19 mouse cellular contexts compared by ENCODE assay signal in genomic region chr7:81841439-81841838, GRCm38 (mm10). TPM values are rescaled to one million over a fixed set of nuclear protein-coding genes. Genes with fewer than 3 reads are reported as not detected.
DNase-seq lines count a peak whose midpoint lies in the region; ATAC-seq and TF ChIP-seq lines count a peak whose summit lies in the region.
"Had no signal": no experiment of that assay in that cellular context is flagged by ENCODE, and none has a peak within 500 bp of the region (broad histone marks: within the 10 kb centered on the region; RNA-seq: fewer than 3 reads in every experiment).

No protein-coding gene starts in this region.

- H3K36me3 ChIP-seq in heart, adult 2 months (ENCODE audit: control insufficient read depth, insufficient read depth, low read length): no peaks in the 10 kb centered on the region
- H3K36me3 ChIP-seq in heart, embryonic 11.5 days (ENCODE audit: control insufficient read depth, insufficient read depth, low read length): no peaks in the 10 kb centered on the region
- no peaks in the 10 kb centered on the region for H3K36me3 ChIP-seq in stomach, postnatal 0 days (ENCODE audit: control insufficient read depth, insufficient read depth, low read length)
- H3K36me3 ChIP-seq: embryonic facial prominence, embryonic 10.5 days had no signal

- H3K27me3 ChIP-seq in heart, adult 2 months (ENCODE audit: control insufficient read depth, insufficient read depth, low read length): no peaks in the 10 kb centered on the region
- H3K27me3 ChIP-seq in heart, embryonic 11.5 days (ENCODE audit: control insufficient read depth, insufficient read depth, low read length): no peaks in the 10 kb centered on the region
- H3K27me3 ChIP-seq in stomach, postnatal 0 days (ENCODE audit: control insufficient read depth, insufficient read depth, low read length): no peaks in the 10 kb centered on the region
- H3K27me3 ChIP-seq: CH12.LX had no signal

- H3K4me3 ChIP-seq in heart, adult 2 months: no peak overlapping the region
- no peak overlapping the region for H3K4me3 ChIP-seq in heart, embryonic 11.5 days (ENCODE audit: low read depth, low read length)
- no peak overlapping the region for H3K4me3 ChIP-seq in left cerebral cortex, adult 2 months
- no peak overlapping the region for H3K4me3 ChIP-seq in stomach, postnatal 0 days (ENCODE audit: low read depth, low read length)
- H3K4me3 ChIP-seq: embryonic facial prominence, embryonic 10.5 days had no signal

- peak; percentile 53 for DNase-seq in adrenal gland, adult 2 months
- no peak for DNase-seq in adrenal gland, adult (ENCODE audit: inconsistent age in 2 of 2, low spot score in 1 of 2)
- peak; percentile 52 to 71 for DNase-seq in heart, adult 2 months
- DNase-seq in left cerebral cortex, adult 2 months (ENCODE audit: extremely low spot score in 1 of 2, low spot score in 2 of 2): no peak
- no peak for DNase-seq in left cerebral cortex, postnatal 25 days (ENCODE audit: low spot score in 2 of 2)
- DNase-seq in stomach, postnatal 0 days (ENCODE audit: low spot score): peak; percentile 9
- no peak for DNase-seq in lung, postnatal 25 days (ENCODE audit: low spot score)
- DNase-seq: cerebellum, adult 9-11 months; right cerebral cortex, postnatal 4 days; thymus, postnatal 14 days had no signal

- no peak for TF ChIP-seq CTCF in heart, adult 2 months (IDR thresholded peaks at IDR 0.05)
- no peak for TF ChIP-seq CTCF in left cerebral cortex, adult 2 months (IDR thresholded peaks at IDR 0.05)
- no peak for TF ChIP-seq CTCF in stomach, postnatal 0 days (IDR thresholded peaks at IDR 0.05; ENCODE audit: low read depth)

- H3K9me3 ChIP-seq in heart, embryonic 11.5 days (replicated peaks; ENCODE audit: control insufficient read depth, low read length): no peaks in the 10 kb centered on the region
- no peaks in the 10 kb centered on the region for H3K9me3 ChIP-seq in stomach, postnatal 0 days (ENCODE audit: control insufficient read depth, low read length)
- H3K9me3 ChIP-seq: embryonic facial prominence, embryonic 10.5 days had no signal

- no peak overlapping the region for H3K9ac ChIP-seq in heart, adult 2 months (ENCODE audit: low read depth, low read length)
- H3K9ac ChIP-seq in heart, embryonic 11.5 days (ENCODE audit: low read depth, low read length): no peak overlapping the region
- no peak overlapping the region for H3K9ac ChIP-seq in stomach, postnatal 0 days (ENCODE audit: low read length)

- no peak for ATAC-seq in heart, embryonic 11.5 days (replicated peaks; ENCODE audit: insufficient number of reproducible peaks, low FRiP score, low TSS enrichment)
- ATAC-seq in stomach, postnatal 0 days (ENCODE audit: low FRiP score, low TSS enrichment): no peak

- no peak overlapping the region for H3K4me2 ChIP-seq in heart, embryonic 11.5 days
- H3K4me2 ChIP-seq in stomach, postnatal 0 days (replicated peaks; ENCODE audit: low read depth): no peak overlapping the region
- H3K4me2 ChIP-seq: liver, embryonic 11.5 days had no signal

- WGBS in heart, adult 2 months: 66% methylated on average over 6 of the region's 6 CpGs
- 71% methylated on average over 6 of the region's 6 CpGs for WGBS in heart, embryonic 11.5 days (ENCODE audit: insufficient replicate concordance)
- WGBS in stomach, postnatal 0 days: 81% methylated on average over 6 of the region's 6 CpGs

- H3K79me2 ChIP-seq in heart, adult 2 months (replicated peaks; ENCODE audit: control insufficient read depth, insufficient read depth, low read length): no peaks in the 10 kb centered on the region

- no peak for TF ChIP-seq EP300 in heart, adult 2 months (IDR thresholded peaks at IDR 0.05; ENCODE audit: insufficient read depth, low read depth, low read length)
- TF ChIP-seq EP300 in stomach, postnatal 0 days (optimal IDR thresholded peaks at IDR 0.05): no peak

- H3K27ac ChIP-seq in heart, adult 2 months: peak overlapping the region; percentile 71
- H3K27ac ChIP-seq in heart, embryonic 11.5 days (ENCODE audit: low read depth, low read length): no peak overlapping the region
- H3K27ac ChIP-seq in left cerebral cortex, adult 2 months: peak overlapping the region; percentile 76
- H3K27ac ChIP-seq in stomach, postnatal 0 days (replicated peaks): no peak overlapping the region
- H3K27ac ChIP-seq: embryonic facial prominence, embryonic 10.5 days had no signal

- H3K4me1 ChIP-seq in heart, adult 2 months (ENCODE audit: control insufficient read depth, insufficient read depth, low read length): peaks cover 1% of the 10 kb centered on the region
- peaks cover 3% of the 10 kb centered on the region for H3K4me1 ChIP-seq in heart, embryonic 11.5 days (ENCODE audit: control insufficient read depth, insufficient read depth, low read length)
- no peaks in the 10 kb centered on the region for H3K4me1 ChIP-seq in stomach, postnatal 0 days (replicated peaks; ENCODE audit: control insufficient read depth, insufficient read depth)

- intact Hi-C loops in heart, adult 2 months (cut with DNase I): no loop called here
- intact Hi-C loops in left cerebral cortex, adult 2 months (cut with DNase I): no loop called here
- intact Hi-C loops in left cerebral cortex, postnatal 25 days (cut with DNase I): no loop called here

- no peak for TF ChIP-seq POLR2A in heart, adult 2 months (IDR thresholded peaks at IDR 0.05; ENCODE audit: insufficient read depth, low read depth, low read length)

RNA-seq across cellular contexts. Expression of gene Btbd1, which starts 12.2 kb away (rescaled TPM):
- total RNA-seq in adrenal gland, adult 2 months (2021): 100 to 1,000 TPM; 118 to 159 TPM
- polyA plus RNA-seq in adrenal gland, adult 2 months (2012; rRNA removed): 65.2 and 71.1 TPM in 2 replicates
- total RNA-seq in heart, adult 2 months (2021): 100 to 1,000 TPM; 128 to 146 TPM
- 50.6 and 118 TPM in 2 replicates for polyA plus RNA-seq in heart, adult 2 months (2012; rRNA removed)
- polyA plus RNA-seq in heart, embryonic 11.5 days (2014; fragmentation: Nextera tagmentation; extraction: Ambion mirVana): 94.0 and 94.8 TPM in 2 replicates
- 100 to 1,000 TPM; 110 to 111 TPM for total RNA-seq in left cerebral cortex, adult 2 months (2021)
- 100 to 1,000 TPM; 120 to 123 TPM for total RNA-seq in left cerebral cortex, postnatal 25 days (2021)
- 37.9 and 40.6 TPM in 2 replicates for polyA plus RNA-seq in stomach, postnatal 0 days (2015; fragmentation: Nextera tagmentation; extraction: Ambion mirVana)

RNA-seq across cellular contexts. Expression of gene Gm10160, which starts 14.2 kb away (rescaled TPM):
- not detected for total RNA-seq in adrenal gland, adult 2 months (2021)
- polyA plus RNA-seq in adrenal gland, adult 2 months (2012; rRNA removed): not detected in 2 replicates
- total RNA-seq in heart, adult 2 months (2021): not detected
- not detected in 2 replicates for polyA plus RNA-seq in heart, adult 2 months (2012; rRNA removed)
- not detected in 2 replicates for polyA plus RNA-seq in heart, embryonic 11.5 days (2014; fragmentation: Nextera tagmentation; extraction: Ambion mirVana)
- total RNA-seq in left cerebral cortex, adult 2 months (2021): not detected
- total RNA-seq in left cerebral cortex, postnatal 25 days (2021): not detected
- polyA plus RNA-seq in stomach, postnatal 0 days (2015; fragmentation: Nextera tagmentation; extraction: Ambion mirVana): not detected in 2 replicates
- total RNA-seq: CH12.LX; heart, postnatal 10 days; hindbrain, postnatal 0 days; left cerebral cortex, postnatal 10 days; megakaryocyte-erythroid progenitor cell, adult 5-6 weeks had no signal
- polyA plus RNA-seq: embryonic facial prominence, embryonic 10.5 days; hindbrain, postnatal 0 days; liver, embryonic 11.5 days; lung, embryonic 16.5 days had no signal

RNA-seq across cellular contexts. Expression of gene Tm6sf1, which starts 17.4 kb away (rescaled TPM):
- total RNA-seq in adrenal gland, adult 2 months (2021): 10 to 100 TPM; 13.5 to 17.2 TPM
- 29.5 and 37.4 TPM in 2 replicates for polyA plus RNA-seq in adrenal gland, adult 2 months (2012; rRNA removed)
- 10 to 100 TPM in 1 of 2 experiments, 1 to 10 TPM in 1; 9.1 to 12.6 TPM for total RNA-seq in heart, adult 2 months (2021)
- 21.4 and 28.5 TPM in 2 replicates for polyA plus RNA-seq in heart, adult 2 months (2012; rRNA removed)
- 27.0 and 29.4 TPM in 2 replicates for polyA plus RNA-seq in heart, embryonic 11.5 days (2014; fragmentation: Nextera tagmentation; extraction: Ambion mirVana)
- total RNA-seq in left cerebral cortex, adult 2 months (2021): 10 to 100 TPM; 30.9 to 33.7 TPM
- total RNA-seq in left cerebral cortex, postnatal 25 days (2021): 10 to 100 TPM; 29.5 to 30.0 TPM
- 5.2 and 5.5 TPM in 2 replicates for polyA plus RNA-seq in stomach, postnatal 0 days (2015; fragmentation: Nextera tagmentation; extraction: Ambion mirVana)

RNA-seq across cellular contexts. Expression of gene 3110040N11Rik, which starts 52.2 kb away (rescaled TPM):
- 10 to 100 TPM; 35.1 to 35.8 TPM for total RNA-seq in adrenal gland, adult 2 months (2021)
- polyA plus RNA-seq in adrenal gland, adult 2 months (2012; rRNA removed): 15.7 and 19.3 TPM in 2 replicates
- 10 to 100 TPM; 22.4 to 26.0 TPM for total RNA-seq in heart, adult 2 months (2021)
- polyA plus RNA-seq in heart, adult 2 months (2012; rRNA removed): 25.4 and 27.9 TPM in 2 replicates
- polyA plus RNA-seq in heart, embryonic 11.5 days (2014; fragmentation: Nextera tagmentation; extraction: Ambion mirVana): 40.5 and 42.0 TPM in 2 replicates
- 10 to 100 TPM; 25.1 to 25.9 TPM for total RNA-seq in left cerebral cortex, adult 2 months (2021)
- 10 to 100 TPM; 24.2 to 29.0 TPM for total RNA-seq in left cerebral cortex, postnatal 25 days (2021)
- polyA plus RNA-seq in stomach, postnatal 0 days (2015; fragmentation: Nextera tagmentation; extraction: Ambion mirVana): 46.2 and 46.7 TPM in 2 replicates

Comparison
In these comparisons a context has a peak if more than half of its experiments do, and no peak if none do; other contexts are left out.
1. DNase-seq: peak in adrenal gland, adult 2 months (single experiment), heart, adult 2 months (2 of 2) and stomach, postnatal 0 days (single experiment); none in adrenal gland, adult (0 of 2), left cerebral cortex, adult 2 months (0 of 2), left cerebral cortex, postnatal 25 days (0 of 2) and lung, postnatal 25 days (single experiment).
2. H3K27ac ChIP-seq: peak in heart, adult 2 months (single experiment) and left cerebral cortex, adult 2 months (single experiment); none in heart, embryonic 11.5 days (single experiment) and stomach, postnatal 0 days (single experiment).